23 mouse cellular contexts compared by ENCODE assay signal in the genomic region with DNA sequence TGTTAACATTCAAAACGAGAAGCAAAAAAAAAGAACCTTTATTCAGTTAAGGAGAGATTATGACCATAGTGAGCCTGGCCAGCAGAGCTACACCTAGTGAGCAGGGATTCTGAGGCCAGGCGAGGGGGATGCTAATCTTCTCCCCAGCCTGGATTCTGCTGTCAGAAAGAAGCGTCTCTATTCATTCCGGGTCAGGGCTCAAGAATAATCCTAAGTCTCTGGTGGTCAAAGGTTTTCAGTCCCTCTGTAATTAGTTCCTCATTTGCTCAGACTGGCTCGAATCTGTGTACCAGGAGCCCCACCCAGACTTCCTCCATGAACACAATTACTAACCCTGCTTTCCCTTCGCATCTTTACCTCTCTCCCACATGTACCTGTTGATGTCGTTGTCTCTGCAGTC.
DNase-seq lines count a peak whose midpoint lies in the region; ATAC-seq and TF ChIP-seq lines count a peak whose summit lies in the region.
"Had no signal": no experiment of that assay in that cellular context is flagged by ENCODE, and none has a peak within 500 bp of the region (broad histone marks: within the 10 kb centered on the region; RNA-seq: fewer than 3 reads in every experiment).

No protein-coding gene starts in this region.

- no peaks in the 10 kb centered on the region for H3K9me3 ChIP-seq in lung, postnatal 0 days (ENCODE audit: low read length)
- H3K9me3 ChIP-seq: forebrain, embryonic 12.5 days; heart, embryonic 13.5 days; hindbrain, embryonic 15.5 days; intestine, embryonic 15.5 days; limb, embryonic 10.5 days had no signal

- H3K36me3 ChIP-seq in lung, postnatal 0 days (ENCODE audit: insufficient read depth, low read length), result no peaks in the 10 kb centered on the region
- H3K36me3 ChIP-seq: forebrain, embryonic 12.5 days; heart, embryonic 13.5 days; hindbrain, embryonic 15.5 days; intestine, embryonic 15.5 days; limb, embryonic 10.5 days had no signal

- no peak overlapping the region for H3K4me2 ChIP-seq in lung, postnatal 0 days (replicated peaks; ENCODE audit: low read depth, low read length)
- H3K4me2 ChIP-seq: forebrain, embryonic 12.5 days; heart, embryonic 13.5 days; hindbrain, embryonic 15.5 days; intestine, embryonic 15.5 days had no signal

- intact Hi-C loops in left cerebral cortex, adult 2 months (cut with DNase I), result no loop called here

- DNase-seq in lung, postnatal 36 days, result peak; percentile 26
- no peak for DNase-seq in lung, postnatal 0 days (ENCODE audit: low spot score)
- peak; percentile 13 to 14 for DNase-seq in B cell, adult 2 months
- peak; percentile 55 for DNase-seq in embryo, embryonic 10.5 days (ENCODE audit: low spot score)
- DNase-seq in neural tube, embryonic 10.5 days (ENCODE audit: extremely low spot score, low spot score), result no peak
- no peak for DNase-seq in cerebellum, adult 18-20 months
- no peak for DNase-seq in left cerebral cortex, adult 2 months (ENCODE audit: extremely low spot score in 1 of 2, low spot score in 2 of 2)
- DNase-seq: adrenal gland, adult 8-10 months; cerebellum, adult 11 months; heart, adult 11 months; kidney, postnatal 36 days; layer of hippocampus, adult 9-11 months; lung, adult 2 months; lung, postnatal 4 days; midbrain, embryonic 14.5 days; spleen, adult 18-20 months had no signal

- H3K4me1 ChIP-seq in lung, postnatal 0 days (ENCODE audit: insufficient read depth, low read depth, low read length), result peaks cover 4% of the 10 kb centered on the region; the same call in 1 of the 2 replicates
- H3K4me1 ChIP-seq: hindbrain, embryonic 15.5 days; intestine, embryonic 15.5 days had no signal

- ATAC-seq in lung, postnatal 0 days, result no peak
- peak; percentile 47; the same call in 1 of the 2 replicates for ATAC-seq in monocyte, adult 5-6 weeks (replicated peaks; ENCODE audit: insufficient number of reproducible peaks, low FRiP score, low TSS enrichment, poor library complexity, severe bottlenecking)
- ATAC-seq: intestine, embryonic 15.5 days had no signal

- H3K27me3 ChIP-seq in lung, postnatal 0 days (replicated peaks; ENCODE audit: insufficient read depth, low read length), result no peaks in the 10 kb centered on the region
- H3K27me3 ChIP-seq: forebrain, embryonic 12.5 days; heart, embryonic 13.5 days; hindbrain, embryonic 15.5 days; intestine, embryonic 15.5 days had no signal

- H3K9ac ChIP-seq in lung, postnatal 0 days (replicated peaks; ENCODE audit: low read depth), result no peak overlapping the region
- H3K9ac ChIP-seq: forebrain, embryonic 12.5 days; heart, embryonic 13.5 days; hindbrain, embryonic 15.5 days; intestine, embryonic 15.5 days had no signal

- TF ChIP-seq EP300 in lung, postnatal 0 days (IDR thresholded peaks at IDR 0.05), result no peak

- H3K4me3 ChIP-seq in lung, postnatal 0 days (ENCODE audit: low read depth, low read length), result no peak overlapping the region
- H3K4me3 ChIP-seq in left cerebral cortex, adult 2 months, result no peak overlapping the region
- H3K4me3 ChIP-seq: forebrain, embryonic 12.5 days; heart, embryonic 13.5 days; hindbrain, embryonic 15.5 days; intestine, embryonic 15.5 days; limb, embryonic 10.5 days had no signal

- no peak for TF ChIP-seq CTCF in lung, postnatal 0 days (IDR thresholded peaks at IDR 0.05)
- TF ChIP-seq CTCF in left cerebral cortex, adult 2 months (IDR thresholded peaks at IDR 0.05), result no peak

- WGBS in lung, postnatal 0 days, result 57% methylated on average over 7 of the region's 7 CpGs

- H3K27ac ChIP-seq in lung, postnatal 0 days (ENCODE audit: low read length), result no peak overlapping the region
- no peak overlapping the region for H3K27ac ChIP-seq in left cerebral cortex, adult 2 months
- H3K27ac ChIP-seq: forebrain, embryonic 12.5 days; heart, embryonic 13.5 days; hindbrain, embryonic 15.5 days; intestine, embryonic 15.5 days; limb, embryonic 10.5 days; stomach, postnatal 0 days had no signal

Comparison
In these comparisons a context has a peak if more than half of its experiments do, and no peak if none do; other contexts are left out.
1. DNase-seq: peak in lung, postnatal 36 days (single experiment), B cell, adult 2 months (2 of 2) and embryo, embryonic 10.5 days (single experiment); none in lung, postnatal 0 days (single experiment), neural tube, embryonic 10.5 days (single experiment), cerebellum, adult 18-20 months (0 of 2) and left cerebral cortex, adult 2 months (0 of 2).